In genomic region chr16:17524156-17524555, GRCm38 (mm10) we compare ENCODE assay signal across 22 mouse cellular contexts. TPM values are rescaled to one million over a fixed set of nuclear protein-coding genes. Genes with fewer than 3 reads are reported as not detected.
"Had no signal": no experiment of that assay in that cellular context is flagged by ENCODE, and none has a peak within 500 bp of the region (broad histone marks: within the 10 kb centered on the region; RNA-seq: fewer than 3 reads in every experiment).

No protein-coding gene starts in this region.

- H3K4me1 ChIP-seq: lung, embryonic 15.5 days; neural tube, embryonic 12.5 days; stomach, embryonic 15.5 days had no signal

- H3K9ac ChIP-seq: liver, embryonic 15.5 days; liver, postnatal 0 days; lung, embryonic 15.5 days; midbrain, embryonic 13.5 days; midbrain, embryonic 15.5 days; neural tube, embryonic 12.5 days; stomach, embryonic 15.5 days had no signal

- H3K4me3 ChIP-seq: liver, embryonic 15.5 days; lung, embryonic 15.5 days; megakaryocyte, embryonic 14.5 days; midbrain, embryonic 13.5 days; midbrain, embryonic 15.5 days; neural tube, embryonic 12.5 days; stomach, embryonic 15.5 days had no signal

- H3K27ac ChIP-seq: liver, embryonic 15.5 days; lung, embryonic 15.5 days; macrophage; midbrain, embryonic 13.5 days; midbrain, embryonic 15.5 days; neural tube, embryonic 12.5 days; stomach, embryonic 15.5 days; stomach, postnatal 0 days had no signal

- ATAC-seq: liver, postnatal 0 days; lung, postnatal 0 days; midbrain, embryonic 13.5 days; midbrain, embryonic 15.5 days had no signal

- H3K4me2 ChIP-seq: liver, embryonic 15.5 days; lung, embryonic 15.5 days; midbrain, embryonic 11.5 days; midbrain, embryonic 13.5 days; midbrain, embryonic 15.5 days; neural tube, embryonic 12.5 days; stomach, embryonic 15.5 days had no signal

- H3K27me3 ChIP-seq: liver, embryonic 15.5 days; lung, embryonic 15.5 days; megakaryocyte, embryonic 14.5 days; midbrain, embryonic 13.5 days; midbrain, embryonic 15.5 days; neural tube, embryonic 12.5 days; stomach, embryonic 15.5 days had no signal

- H3K9me3 ChIP-seq: liver, embryonic 15.5 days; lung, embryonic 15.5 days; megakaryocyte, embryonic 14.5 days; midbrain, embryonic 13.5 days; midbrain, embryonic 15.5 days; neural tube, embryonic 12.5 days; stomach, embryonic 15.5 days had no signal

- DNase-seq: liver, postnatal 0 days; lung, adult 2 months; lung, postnatal 14 days; lung, postnatal 36 days; right cerebral cortex, postnatal 14 days; thymus, adult 2 months; thymus, postnatal 25 days; thymus, postnatal 4 days had no signal

RNA-seq across cellular contexts. Expression of gene Aifm3, which starts 34.7 kb away (rescaled TPM):
- total RNA-seq: megakaryocyte progenitor cell, adult 5-6 weeks; neutrophil, adult 5-6 weeks had no signal
- polyA plus RNA-seq: macrophage had no signal

RNA-seq across cellular contexts. Expression of gene Lrrc74b, which starts 36.9 kb away (rescaled TPM):
- total RNA-seq: neutrophil, adult 5-6 weeks had no signal
- polyA plus RNA-seq: liver, embryonic 15.5 days; macrophage; spleen, adult 2 months had no signal

RNA-seq across cellular contexts. Expression of gene P2rx6, which starts 37.5 kb away (rescaled TPM):
- total RNA-seq: megakaryocyte progenitor cell, adult 5-6 weeks; neutrophil, adult 5-6 weeks had no signal
